Mouse (Mus musculus) limb, embryonic 11.5 days (tissue): ENCODE data around the gene Olfr395. TPM values are rescaled to one million over a fixed set of nuclear protein-coding genes. Genes with fewer than 3 reads are reported as not detected.
"Not testable (repeated sequence)": the region's sequence is repeated elsewhere in the genome, so short reads cannot be mapped to it uniquely, and the experiment has no call there.

ENCODE experiments used
- ATAC-seq: fragments of 200-750 bp; cut with Nextera tagmentation; 2 replicates; pipeline ENCODE4 v1.8.0; 2017; ENCODE audit warnings: low read depth; ENCODE audit not compliant: insufficient number of reproducible peaks, low FRiP score, low TSS enrichment
- DNase-seq: peaks from one replicate; pipeline ENCODE4 v3.0.0-alpha.2; 2015; ENCODE audit warnings: low spot score
- H3K27ac ChIP-seq: fragments of 300-500 bp; sonication (generic); replicated peaks from 2 replicates; pipeline ENCODE4 v1.5.1; 2014; ENCODE audit warnings: low read depth, mild to moderate bottlenecking, low read length
- H3K27me3 ChIP-seq: fragments of 300-500 bp; sonication (generic); 2 replicates; pipeline ENCODE4 v1.6.1; 2014; ENCODE audit warnings: mild to moderate bottlenecking, low read length, mixed read lengths; ENCODE audit not compliant: control insufficient read depth, insufficient read depth
- H3K36me3 ChIP-seq: fragments of 300-500 bp; sonication (generic); 2 replicates; pipeline ENCODE4 v1.6.1; 2014; ENCODE audit warnings: mild to moderate bottlenecking, low read length, moderate library complexity, mixed read lengths; ENCODE audit not compliant: control insufficient read depth, insufficient read depth
- H3K4me1 ChIP-seq: fragments of 300-500 bp; sonication (generic); 2 replicates; pipeline ENCODE4 v1.6.1; 2014; ENCODE audit warnings: low read length, mixed read lengths; ENCODE audit not compliant: control insufficient read depth, insufficient read depth
- H3K4me2 ChIP-seq: fragments of 300-500 bp; sonication (generic); 2 replicates; pipeline ENCODE4 v1.6.1; 2014; ENCODE audit warnings: low read depth, mild to moderate bottlenecking, moderate library complexity; ENCODE audit not compliant: severe bottlenecking
- H3K4me3 ChIP-seq: fragments of 300-500 bp; sonication (generic); 2 replicates; pipeline ENCODE4 v1.5.1; 2014; ENCODE audit warnings: low read depth, low read length
- H3K9ac ChIP-seq: fragments of 300-500 bp; sonication (generic); 2 replicates; pipeline ENCODE4 v1.6.1; 2014; ENCODE audit warnings: mild to moderate bottlenecking, low read length
- H3K9me3 ChIP-seq: fragments of 300-500 bp; sonication (generic); 2 replicates; pipeline ENCODE4 v1.6.1; 2016; ENCODE audit warnings: low read length; ENCODE audit not compliant: control insufficient read depth
- WGBS: fragments of 180-500 bp; shearing (Covaris S2); extraction: QIAGEN DNeasy Blood & Tissue Kit; methylation state at CpG from one replicate; pipeline ENCODE4 v1.1.7; 2014; 5-methylcytosine and 5-hydroxymethylcytosine counted together
- polyA plus RNA-seq: library from polyadenylated mRNA; unstranded; fragments of >200 nt; fragmentation: Nextera tagmentation; extraction: Ambion mirVana; gene quantifications from 2 replicates; pipeline ENCODE4 v1.2.1, GENCODE M21; 2014

Gene Olfr395
- not detected in 2 replicates for polyA plus RNA-seq

GRCm38 (mm10) chr11:73909199-73909598 is at the start of gene Olfr395:
Gene Olfr395 (minus strand): TSS chr11:73909299.
- H3K9ac ChIP-seq, H3K4me1 ChIP-seq, H3K36me3 ChIP-seq, ATAC-seq, DNase-seq, H3K27ac ChIP-seq, H3K27me3 ChIP-seq, H3K4me2 ChIP-seq, H3K4me3 ChIP-seq, H3K9me3 ChIP-seq: not testable (repeated sequence)
- 87% methylated on average over 4 of the region's 4 CpGs for WGBS

- Histone ChIP-seq H3K4me1 (no peaks in the 10 kb centered on the region), H3K9ac (no peak within 1 kb of the TSS), H3K4me2 (no peak within 1 kb of the TSS), H3K27me3 (no peaks in the 10 kb centered on the region), H3K4me3 (no peak within 1 kb of the TSS), H3K9me3 (no peaks in the 10 kb centered on the region; the same call in 1 of the 2 replicates), H3K27ac (no peak within 1 kb of the TSS), H3K36me3 (no peaks in the 10 kb centered on the region)
- ATAC-seq (no peak), DNase-seq (no peak)
Observed at GRCm38 (mm10) chr11:73936377-73936776, 27.3 kb upstream of the Olfr395 start, which contains the start of gene Olfr23. Gene Olfr23 (plus strand): TSS chr11:73936677.

GRCm38 (mm10) chr11:73890671-73891070 is 18.4 kb downstream of the Olfr395 start, which contains the start of gene Olfr394:
Gene Olfr394 (minus strand): TSS chr11:73890771.
- Histone ChIP-seq H3K4me1 (no peaks in the 10 kb centered on the region), H3K9me3 (no peaks in the 10 kb centered on the region), H3K36me3 (no peaks in the 10 kb centered on the region), H3K4me3 (no peak within 1 kb of the TSS), H3K27me3 (no peaks in the 10 kb centered on the region), H3K4me2 (no peak within 1 kb of the TSS), H3K9ac (no peak within 1 kb of the TSS), H3K27ac (no peak within 1 kb of the TSS)
- ATAC-seq: no peak
- WGBS: 84% methylated on average over 1 of the region's 1 CpGs
- no peak for DNase-seq

Other genes with a start within 250 kb of the Olfr395 start
- gene Zfp735, start 220.5 kb downstream of the Olfr395 start, polyA plus RNA-seq: not detected in 2 replicates
- not detected in 2 replicates for gene Olfr389, start 128.6 kb downstream of the Olfr395 start, polyA plus RNA-seq
- gene Olfr390, start 126.3 kb downstream of the Olfr395 start, polyA plus RNA-seq: not detected in 2 replicates
- gene Olfr391-ps, start 106.2 kb downstream of the Olfr395 start, polyA plus RNA-seq: not detected in 2 replicates
- gene Olfr392, start 92.2 kb downstream of the Olfr395 start, polyA plus RNA-seq: not detected in 2 replicates
- not detected in 2 replicates for gene Olfr393, start 57.8 kb downstream of the Olfr395 start, polyA plus RNA-seq
- not detected in 2 replicates for gene Olfr394, start 18.5 kb downstream of the Olfr395 start, polyA plus RNA-seq
- gene Olfr23, start 27.4 kb upstream of the Olfr395 start, polyA plus RNA-seq: not detected in 2 replicates
- not detected in 2 replicates for gene Olfr397, start 51.5 kb upstream of the Olfr395 start, polyA plus RNA-seq
- not detected in 2 replicates for gene Olfr398, start 81.1 kb upstream of the Olfr395 start, polyA plus RNA-seq
- gene Olfr139, start 147.3 kb upstream of the Olfr395 start, polyA plus RNA-seq: not detected in 2 replicates
- not detected in 2 replicates for gene Olfr399, start 147.3 kb upstream of the Olfr395 start, polyA plus RNA-seq
- gene Zfp616, start 160.7 kb upstream of the Olfr395 start, polyA plus RNA-seq: not detected in 2 replicates
- gene Olfr401, start 204.4 kb upstream of the Olfr395 start, polyA plus RNA-seq: not detected in 2 replicates
- gene Olfr402, start 244.2 kb upstream of the Olfr395 start, polyA plus RNA-seq: not detected in 2 replicates